Mouse (Mus musculus): ENCODE results near the gene Rnf212b. TPM values are rescaled to one million over a fixed set of nuclear protein-coding genes. Genes with fewer than 3 reads are reported as not detected.
"Not testable (repeated sequence)": the region's sequence is repeated elsewhere in the genome, so short reads cannot be mapped to it uniquely, and the experiment has no call there.

The Rnf212b gene
- polyA plus RNA-seq (2017; shearing (Covaris generic)) = not detected

GRCm38 (mm10) chr14:54813991-54814390 lies at the start of gene Rnf212b:
TSS of gene Rnf212b (plus strand) at chr14:54814141.
- no peak for ATAC-seq

GRCm38 (mm10) chr14:54766937-54767336 lies 47.0 kb upstream of the Rnf212b start:
- ATAC-seq = not testable (repeated sequence)

DNA sequence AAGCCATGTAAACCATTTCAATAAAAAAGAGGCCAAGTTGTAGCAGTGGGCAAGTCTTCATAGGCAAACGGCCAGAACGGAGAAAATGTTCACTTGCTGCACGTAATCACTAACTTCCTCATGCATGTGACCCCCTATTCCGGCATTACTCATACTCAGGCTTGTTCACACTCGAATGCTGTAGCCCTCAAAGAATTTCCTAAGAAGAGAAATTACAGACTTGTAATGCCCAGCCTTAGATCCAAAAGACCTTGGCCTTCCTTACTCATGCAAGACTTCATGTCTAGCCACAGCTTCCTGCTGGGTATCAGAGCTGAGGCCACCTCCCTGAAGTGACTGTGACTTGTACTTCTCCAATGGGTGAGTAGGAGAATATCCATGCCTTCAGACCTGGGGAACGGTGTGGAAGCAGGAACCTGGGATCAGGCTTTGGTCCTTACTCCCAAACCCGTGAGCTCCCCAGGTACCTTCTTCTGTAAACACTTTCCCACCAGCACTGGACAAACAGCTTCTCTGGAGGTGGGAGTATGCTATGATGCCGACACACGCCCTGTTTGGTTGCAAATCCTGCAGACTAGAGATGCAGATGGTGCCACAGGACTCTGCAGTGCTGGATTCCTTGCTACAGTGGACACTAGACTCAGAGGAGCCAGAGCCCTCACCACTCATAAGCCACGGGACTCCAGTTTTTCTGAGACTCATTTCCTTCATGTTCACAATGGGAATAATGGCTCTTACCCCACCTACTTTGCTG lies 45.5 kb upstream of the Rnf212b start:
- ATAC-seq = no peak

GRCm38 (mm10) chr14:54769068-54769425 lies 44.9 kb upstream of the Rnf212b start:
- no peak for ATAC-seq

DNA sequence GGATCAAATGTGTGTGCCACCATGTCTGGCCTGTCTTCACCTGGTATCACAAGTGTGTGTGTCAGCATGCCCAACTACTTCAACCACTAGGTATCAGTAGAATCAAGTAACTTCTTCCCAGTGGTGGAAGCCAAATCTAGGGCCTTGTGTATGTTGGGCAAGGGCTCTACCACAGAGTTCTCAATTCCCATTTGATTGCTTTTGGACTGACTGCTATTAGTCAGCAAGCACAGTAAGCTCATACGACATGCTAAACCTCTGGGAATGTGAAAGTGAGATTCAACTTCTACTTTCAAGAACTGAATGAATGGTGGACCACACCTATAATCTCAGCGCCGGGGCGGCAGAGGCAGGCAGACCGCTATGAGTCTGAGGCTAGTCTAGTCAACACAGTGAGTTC lies 43.6 kb upstream of the Rnf212b start:
- ATAC-seq = no peak

DNA sequence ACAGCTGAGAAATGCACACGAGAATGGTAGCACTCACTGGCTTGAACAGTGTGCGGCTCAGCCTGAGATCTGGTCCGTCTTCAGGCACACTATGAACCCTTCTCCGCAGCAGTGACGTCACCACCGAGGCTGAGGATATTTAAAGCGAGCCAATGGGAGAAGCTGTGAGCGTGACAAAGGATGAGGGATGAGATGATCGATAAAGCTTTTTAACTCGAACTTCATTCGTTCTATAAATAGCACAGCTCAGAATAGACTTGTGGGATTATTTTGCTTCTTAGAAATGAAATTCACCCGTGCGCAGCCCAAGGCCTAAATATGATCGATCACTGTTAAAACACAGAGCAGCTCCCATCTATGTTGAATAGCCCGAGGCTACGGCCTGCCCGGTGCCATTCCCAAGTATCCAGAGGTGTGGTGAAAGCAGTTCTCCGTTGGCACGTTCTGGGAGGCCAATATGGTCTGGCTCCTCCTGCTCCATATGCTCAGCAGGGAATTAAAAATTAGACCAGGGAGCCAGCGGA lies 41.5 kb upstream of the Rnf212b start:
- no peak for ATAC-seq

DNA sequence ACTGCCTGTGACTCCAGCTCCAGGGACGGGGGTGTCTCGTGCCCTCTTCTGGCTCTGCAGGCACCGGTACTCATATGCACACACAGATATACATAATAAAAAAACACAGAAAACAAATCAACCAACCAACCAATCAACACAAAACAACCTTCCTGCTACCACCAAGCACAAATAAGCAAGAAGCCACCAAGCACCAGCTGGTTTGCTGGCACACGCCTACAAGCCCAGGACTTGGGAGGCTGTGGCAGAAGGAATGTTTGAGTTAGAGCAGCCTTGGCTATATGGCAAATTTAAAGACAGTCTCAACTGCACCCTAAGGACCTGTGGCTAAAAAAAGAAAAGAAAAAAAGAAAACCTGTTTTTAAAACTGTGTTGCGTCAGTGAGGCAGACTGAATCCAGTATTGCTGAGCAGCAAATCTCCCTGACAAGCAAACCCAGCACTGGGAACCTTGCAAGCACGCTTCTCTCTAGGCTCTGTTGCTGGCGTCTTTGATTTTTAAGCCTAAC lies 38.4 kb upstream of the Rnf212b start:
- ATAC-seq = no peak

GRCm38 (mm10) chr14:54776768-54777167 lies 37.2 kb upstream of the Rnf212b start:
- no peak for ATAC-seq

DNA sequence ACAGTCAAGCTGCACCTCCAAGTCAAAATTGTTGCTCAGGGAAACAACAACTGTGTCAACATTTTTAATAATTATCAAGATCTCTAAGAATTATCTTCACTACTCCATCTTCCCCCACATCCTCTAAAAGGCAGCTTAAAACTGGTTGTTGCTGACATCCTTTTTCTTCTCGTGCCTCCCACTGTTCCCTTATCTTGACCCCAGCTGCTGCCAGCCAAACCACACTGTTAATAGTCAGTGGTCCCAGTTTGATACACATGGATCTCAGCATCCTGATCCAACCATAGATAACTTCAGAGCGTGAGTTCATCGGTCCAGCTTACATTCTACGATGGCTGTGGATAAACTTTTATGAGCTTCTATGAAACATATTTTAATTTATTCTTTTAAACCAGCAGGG lies 36.0 kb upstream of the Rnf212b start:
- no peak for ATAC-seq

- no peak for ATAC-seq
Observed at GRCm38 (mm10) chr14:54780084-54780483, 33.9 kb upstream of the Rnf212b start.

DNA sequence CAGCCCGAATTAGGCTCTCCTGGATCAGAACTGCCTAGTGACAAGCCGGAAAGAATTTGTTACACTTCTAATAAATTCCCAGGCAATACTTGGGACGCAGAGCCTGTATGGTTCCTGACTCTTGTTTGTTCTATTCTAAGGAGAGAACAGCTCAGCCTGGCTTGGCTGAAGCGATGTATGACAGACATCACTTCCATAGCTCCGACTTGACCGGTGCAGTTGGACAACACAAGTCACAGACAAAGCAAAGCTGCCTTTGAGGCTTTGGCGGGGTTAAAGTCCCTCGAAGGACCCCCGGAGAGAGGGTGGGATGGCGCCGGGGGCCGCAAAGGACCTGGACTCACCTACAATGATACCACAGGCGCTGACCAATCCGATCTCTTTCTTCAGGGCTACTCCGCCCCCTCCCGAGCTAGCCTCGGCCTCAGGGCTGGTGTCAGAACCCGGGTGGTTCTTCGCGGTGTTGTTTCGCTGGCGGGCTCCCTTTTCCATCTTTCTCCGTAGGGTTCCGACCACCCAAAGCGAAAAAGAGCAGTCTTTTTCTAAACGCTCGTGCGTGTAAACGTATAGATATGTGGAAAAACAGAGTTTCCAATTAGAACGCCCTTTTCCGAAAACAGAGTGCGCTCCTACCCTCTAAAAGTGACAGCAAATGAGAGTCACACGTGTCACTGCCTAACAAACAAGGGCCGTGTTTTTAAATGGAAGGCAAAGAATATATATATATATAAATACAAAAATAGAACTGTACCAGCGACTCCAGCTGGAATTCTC lies 32.9 kb upstream of the Rnf212b start:
- ATAC-seq = no peak

DNA sequence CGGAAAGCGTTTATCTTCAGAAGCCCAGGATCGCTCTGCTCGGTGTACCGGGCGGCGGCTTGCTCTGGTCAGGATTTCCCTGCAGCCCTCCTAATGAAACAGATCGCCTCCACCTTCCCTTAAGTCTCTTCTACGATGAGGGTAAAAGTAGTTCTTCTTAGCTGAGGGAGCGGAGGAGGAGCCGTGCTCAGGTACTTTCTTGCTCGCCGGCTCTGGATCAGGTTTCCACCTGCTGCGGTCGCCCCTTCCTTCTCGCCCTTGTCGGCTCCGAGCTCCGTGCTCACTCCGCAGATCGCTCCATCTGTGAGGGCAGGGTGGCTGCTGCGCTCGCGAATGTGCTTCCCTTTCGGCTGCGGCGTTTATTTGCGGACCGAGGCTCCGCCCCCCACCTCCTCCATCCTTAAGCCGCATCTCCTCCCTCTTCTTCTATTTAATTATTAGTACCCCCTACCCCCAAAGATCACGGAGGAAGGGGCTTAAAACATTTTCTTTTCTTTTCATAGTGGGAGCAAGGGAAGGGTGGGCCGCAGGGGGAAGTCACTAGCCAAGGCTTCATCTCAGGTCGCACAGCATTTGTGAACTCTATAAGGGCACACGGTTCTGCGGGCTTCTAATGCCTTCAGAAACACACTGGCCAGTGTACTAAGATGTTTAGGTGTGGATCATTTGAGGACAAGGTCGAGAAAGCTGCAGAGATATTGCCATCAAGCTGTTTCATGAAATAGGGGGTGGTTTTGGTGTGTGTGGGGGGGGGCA lies 32.2 kb upstream of the Rnf212b start, which contains the start of gene Slc7a8:
Slc7a8 (minus strand) TSS at position 337 of the 756 bp plus-strand sequence.
- peak; percentile 56 for ATAC-seq

GRCm38 (mm10) chr14:54782971-54783370 lies 31.0 kb upstream of the Rnf212b start:
- no peak for ATAC-seq

GRCm38 (mm10) chr14:54785898-54786297 lies 28.0 kb upstream of the Rnf212b start:
- no peak for ATAC-seq

GRCm38 (mm10) chr14:54786489-54786888 lies 27.5 kb upstream of the Rnf212b start:
- no peak for ATAC-seq

GRCm38 (mm10) chr14:54787226-54787625 lies 26.7 kb upstream of the Rnf212b start:
- ATAC-seq = no peak

GRCm38 (mm10) chr14:54788231-54788630 lies 25.7 kb upstream of the Rnf212b start:
- no peak for ATAC-seq

GRCm38 (mm10) chr14:54792166-54792565 lies 21.8 kb upstream of the Rnf212b start:
- ATAC-seq = no peak

DNA sequence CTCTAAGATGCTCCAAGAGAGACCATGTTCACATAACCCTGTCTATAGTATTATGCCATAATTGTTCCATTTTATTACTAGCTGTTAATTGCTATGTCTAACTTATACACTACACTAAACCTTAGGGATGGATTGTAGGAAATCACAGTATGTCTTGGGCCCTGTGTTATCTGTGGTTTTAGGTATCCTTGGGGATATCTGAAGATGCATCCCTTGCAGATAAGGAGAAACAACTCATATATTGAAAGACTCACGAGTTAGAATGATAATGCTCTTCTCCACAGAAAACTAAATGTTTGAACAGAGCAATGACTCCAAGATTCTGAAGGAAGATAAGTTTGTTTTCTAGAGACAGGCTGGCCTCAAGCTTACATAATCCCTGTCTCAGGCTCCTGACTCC lies 20.6 kb upstream of the Rnf212b start:
- no peak for ATAC-seq

- no peak for ATAC-seq
Observed at GRCm38 (mm10) chr14:54793894-54794830, 19.8 kb upstream of the Rnf212b start.

- no peak for ATAC-seq
Observed at GRCm38 (mm10) chr14:54795901-54796300, 18.0 kb upstream of the Rnf212b start.

- ATAC-seq = no peak
Observed at GRCm38 (mm10) chr14:54796760-54797159, 17.2 kb upstream of the Rnf212b start.

Measured in CD4-positive, CD25-positive, alpha-beta regulatory T cell, adult 4 months (primary cell).